Mouse (Mus musculus) bone marrow macrophage, adult 2 months (primary cell): ENCODE data around the gene Olfr282. TPM values are rescaled to one million over a fixed set of nuclear protein-coding genes. Genes with fewer than 3 reads are reported as not detected.

Experiments
- H3K27ac ChIP-seq: 2 replicates; pipeline ENCODE4 v1.5.1; 2012; ENCODE audit warnings: low read depth, low read length; ENCODE audit not compliant: insufficient read depth
- H3K4me1 ChIP-seq: 2 replicates; pipeline ENCODE4 v1.6.1; 2012; ENCODE audit warnings: low read length; ENCODE audit not compliant: control insufficient read depth, insufficient read depth
- H3K4me3 ChIP-seq: 2 replicates; pipeline ENCODE4 v1.5.1; 2012; ENCODE audit warnings: mild to moderate bottlenecking, low read length, moderate library complexity; ENCODE audit not compliant: insufficient read depth
- CTCF ChIP-seq: IDR thresholded peaks from 2 replicates; pipeline ENCODE4 v1.5.1; 2012; ENCODE audit warnings: low read depth, mild to moderate bottlenecking, low read length, moderate library complexity
- POLR2A ChIP-seq: IDR thresholded peaks from 2 replicates; pipeline ENCODE4 v1.6.1; 2012; ENCODE audit warnings: mild to moderate bottlenecking, low read depth, low read length, borderline replicate concordance
- polyA plus RNA-seq: library from polyadenylated mRNA; stranded (reverse); fragments of >200 nt; gene quantifications from 2 replicates; pipeline ENCODE4 v1.2.4, GENCODE M21; 2012; ENCODE audit not compliant: missing spikeins, insufficient read depth, insufficient read length

Gene Olfr282
- polyA plus RNA-seq, 1 experiment = not detected

GRCm38 (mm10) chr15:98474958-98475357 is 43.9 kb downstream of the Olfr282 start:
- Histone ChIP-seq H3K4me1 (no peaks in the 10 kb centered on the region), H3K27ac (no peak overlapping the region), H3K4me3 (no peak overlapping the region)
- TF ChIP-seq POLR2A (no peak), CTCF (no peak)

- TF ChIP-seq CTCF = peak; percentile 40; the same call in 1 of the 2 replicates
- TF ChIP-seq POLR2A = no peak
- no peak overlapping the region for H3K27ac ChIP-seq
- H3K4me1 ChIP-seq = no peaks in the 10 kb centered on the region
- no peak overlapping the region for H3K4me3 ChIP-seq
These were observed 44.4 kb downstream of the Olfr282 start for GRCm38 (mm10) chr15:98475382-98475781.

- H3K4me3 ChIP-seq = no peak overlapping the region
- H3K4me1 ChIP-seq = no peaks in the 10 kb centered on the region
- no peak overlapping the region for H3K27ac ChIP-seq
- TF ChIP-seq CTCF (no peak), POLR2A (no peak)
These were observed 45.3 kb downstream of the Olfr282 start for GRCm38 (mm10) chr15:98476281-98476680.

GRCm38 (mm10) chr15:98479568-98480102 is 48.6 kb downstream of the Olfr282 start:
- Histone ChIP-seq H3K4me1 (peaks cover 11% of the 10 kb centered on the region), H3K27ac (no peak overlapping the region), H3K4me3 (no peak overlapping the region)
- no peak for TF ChIP-seq POLR2A
- no peak for TF ChIP-seq CTCF

GRCm38 (mm10) chr15:98482701-98483100 is 51.7 kb downstream of the Olfr282 start, which contains the start of gene Lalba:
Gene Lalba (minus strand): TSS chr15:98482721.
- no peak for TF ChIP-seq CTCF
- TF ChIP-seq POLR2A = no peak
- peaks cover 14% of the 10 kb centered on the region for H3K4me1 ChIP-seq
- H3K4me3 ChIP-seq = no peak within 1 kb of the TSS
- peak within 1 kb of the TSS; percentile 94 for H3K27ac ChIP-seq

- H3K4me1 ChIP-seq = peaks cover 14% of the 10 kb centered on the region
- H3K27ac ChIP-seq = peak overlapping the region; percentile 94
- TF ChIP-seq CTCF (no peak), POLR2A (no peak)
- H3K4me3 ChIP-seq = peak overlapping the region; percentile 5; the same call in 1 of the 2 replicates
These were observed 53.2 kb downstream of the Olfr282 start for GRCm38 (mm10) chr15:98483907-98484886.

GRCm38 (mm10) chr15:98486433-98487021 is 55.5 kb downstream of the Olfr282 start:
- Histone ChIP-seq H3K27ac (no peak overlapping the region), H3K4me3 (no peak overlapping the region), H3K4me1 (peaks cover 14% of the 10 kb centered on the region)
- TF ChIP-seq CTCF (no peak), POLR2A (no peak)

Other genes with a start within 250 kb of the Olfr282 start
- gene Olfr288, start 235.7 kb upstream of the Olfr282 start, polyA plus RNA-seq = not detected in 2 replicates
- not detected in 2 replicates for gene Gm44579, start 210.2 kb upstream of the Olfr282 start, polyA plus RNA-seq
- not detected in 2 replicates for gene Olfr287, start 210.2 kb upstream of the Olfr282 start, polyA plus RNA-seq
- gene Olfr286, start 196.8 kb upstream of the Olfr282 start, polyA plus RNA-seq = not detected in 2 replicates
- not detected in 2 replicates for gene H1fnt, start 173.9 kb upstream of the Olfr282 start, polyA plus RNA-seq
- not detected in 2 replicates for gene Zfp641, start 135.1 kb upstream of the Olfr282 start, polyA plus RNA-seq
- gene Olfr285, start 113.9 kb upstream of the Olfr282 start, polyA plus RNA-seq = not detected in 2 replicates
- not detected in 2 replicates for gene Olfr284, start 90.2 kb upstream of the Olfr282 start, polyA plus RNA-seq
- gene Olfr283, start 50.3 kb upstream of the Olfr282 start, polyA plus RNA-seq = not detected in 2 replicates
- gene Olfr281, start 21.4 kb downstream of the Olfr282 start, polyA plus RNA-seq = not detected in 2 replicates
- gene OR5BS1P, start 38.7 kb downstream of the Olfr282 start, polyA plus RNA-seq = not detected in 2 replicates
- not detected in 2 replicates for gene Lalba, start 51.5 kb downstream of the Olfr282 start, polyA plus RNA-seq
- gene Olfr279, start 61.2 kb downstream of the Olfr282 start, polyA plus RNA-seq = not detected in 2 replicates
- 56.6 and 62.4 TPM in 2 replicates for gene Kansl2, start 103.0 kb downstream of the Olfr282 start, polyA plus RNA-seq
- 42.6 and 44.0 TPM in 2 replicates for gene Ccnt1, start 139.7 kb downstream of the Olfr282 start, polyA plus RNA-seq
- gene 4930415O20Rik, start 139.8 kb downstream of the Olfr282 start, polyA plus RNA-seq = not detected in 2 replicates
- 0.35 and 0.72 TPM in 2 replicates for gene Adcy6, start 178.9 kb downstream of the Olfr282 start, polyA plus RNA-seq
- gene Cacnb3, start 199.6 kb downstream of the Olfr282 start, polyA plus RNA-seq = 0.88 and 1.3 TPM in 2 replicates
- 83.1 and 84.9 TPM in 2 replicates for gene Ddx23, start 231.7 kb downstream of the Olfr282 start, polyA plus RNA-seq
- gene Rnd1, start 246.2 kb downstream of the Olfr282 start, polyA plus RNA-seq = 1.1 TPM in 2 replicates